Mouse (Mus musculus): Measurements from ENCODE around the gene Aoc2. TPM values are rescaled to one million over a fixed set of nuclear protein-coding genes. Genes with fewer than 3 reads are reported as not detected.
A peak's percentile ranks its signal among the peaks of the same experiment; 100 is the strongest.
"Not testable (repeated sequence)": the region's sequence is repeated elsewhere in the genome, so short reads cannot be mapped to it uniquely, and the experiment has no call there.

The Aoc2 gene
- polyA plus RNA-seq, 1 experiment from 2014 or later, result 2.0 TPM

GRCm38 (mm10) chr11:101312150-101312549 lies 12.7 kb upstream of the Aoc2 start:
- Histone ChIP-seq H3K9me3 (replicated peaks; ENCODE audit: control insufficient read depth, low read length, poor library complexity, severe bottlenecking) (no peaks in the 10 kb centered on the region), H3K27me3 (ENCODE audit: control insufficient read depth, insufficient read depth, low read depth, low read length) (no peaks in the 10 kb centered on the region), H3K9ac (ENCODE audit: low read depth, low read length) (no peak overlapping the region), H3K4me1 (ENCODE audit: control insufficient read depth, insufficient read depth, low read length) (peaks cover 5% of the 10 kb centered on the region), H3K4me2 (ENCODE audit: low read length) (no peak overlapping the region), H3K27ac (ENCODE audit: low read length) (no peak overlapping the region), H3K36me3 (ENCODE audit: control insufficient read depth, insufficient read depth, low read length) (no peaks in the 10 kb centered on the region), H3K4me3 (ENCODE audit: low read depth, low read length) (no peak overlapping the region)
- 68% methylated on average over 3 of the region's 3 CpGs for WGBS
- no peak for ATAC-seq

GRCm38 (mm10) chr11:101314567-101314966 lies 10.3 kb upstream of the Aoc2 start:
- H3K27me3 ChIP-seq (ENCODE audit: control insufficient read depth, insufficient read depth, low read depth, low read length), result no peaks in the 10 kb centered on the region
- H3K9ac ChIP-seq (ENCODE audit: low read depth, low read length), result no peak overlapping the region
- H3K4me2 ChIP-seq (ENCODE audit: low read length), result no peak overlapping the region
- H3K4me1 ChIP-seq (ENCODE audit: control insufficient read depth, insufficient read depth, low read length), result peaks cover 16% of the 10 kb centered on the region
- no peaks in the 10 kb centered on the region for H3K9me3 ChIP-seq (replicated peaks; ENCODE audit: control insufficient read depth, low read length, poor library complexity, severe bottlenecking)
- H3K4me3 ChIP-seq (ENCODE audit: low read depth, low read length), result no peak overlapping the region
- no peak overlapping the region for H3K27ac ChIP-seq (ENCODE audit: low read length)
- no peak for ATAC-seq
- WGBS, result 97% methylated on average over 1 of the region's 1 CpGs
- peaks cover 3% of the 10 kb centered on the region for H3K36me3 ChIP-seq (ENCODE audit: control insufficient read depth, insufficient read depth, low read length)

- 79% methylated on average over 8 of the region's 8 CpGs for WGBS
- no peaks in the 10 kb centered on the region for H3K27me3 ChIP-seq (ENCODE audit: control insufficient read depth, insufficient read depth, low read depth, low read length)
- H3K4me3 ChIP-seq (ENCODE audit: low read depth, low read length), result peak overlapping the region; percentile 83
- peaks cover 16% of the 10 kb centered on the region for H3K4me1 ChIP-seq (ENCODE audit: control insufficient read depth, insufficient read depth, low read length)
- no peaks in the 10 kb centered on the region for H3K9me3 ChIP-seq (replicated peaks; ENCODE audit: control insufficient read depth, low read length, poor library complexity, severe bottlenecking)
- H3K9ac ChIP-seq (ENCODE audit: low read depth, low read length), result peak overlapping the region; percentile 88
- peaks cover 8% of the 10 kb centered on the region for H3K36me3 ChIP-seq (ENCODE audit: control insufficient read depth, insufficient read depth, low read length)
- ATAC-seq, result 0 out of 2 replicates have a peak, but pooled peaks have one; percentile 44
- peak overlapping the region; percentile 88 for H3K27ac ChIP-seq (ENCODE audit: low read length)
- H3K4me2 ChIP-seq (ENCODE audit: low read length), result peak overlapping the region; percentile 76
These were observed 9.7 kb upstream of the Aoc2 start for GRCm38 (mm10) chr11:101315082-101315650.

- H3K9me3 ChIP-seq (replicated peaks; ENCODE audit: control insufficient read depth, low read length, poor library complexity, severe bottlenecking), result no peaks in the 10 kb centered on the region
- no peaks in the 10 kb centered on the region for H3K27me3 ChIP-seq (ENCODE audit: control insufficient read depth, insufficient read depth, low read depth, low read length)
- H3K9ac ChIP-seq (ENCODE audit: low read depth, low read length), result peak within 1 kb of the TSS; percentile 88
- WGBS, result under 1% methylated on average over 61 of the region's 62 CpGs
- peak within 1 kb of the TSS; percentile 88 for H3K27ac ChIP-seq (ENCODE audit: low read length)
- H3K36me3 ChIP-seq (ENCODE audit: control insufficient read depth, insufficient read depth, low read length), result peaks cover 13% of the 10 kb centered on the region
- peak within 1 kb of the TSS; percentile 96 for H3K4me2 ChIP-seq (ENCODE audit: low read length)
- peaks cover 16% of the 10 kb centered on the region for H3K4me1 ChIP-seq (ENCODE audit: control insufficient read depth, insufficient read depth, low read length)
- peak within 1 kb of the TSS; percentile 83 for H3K4me3 ChIP-seq (ENCODE audit: low read depth, low read length)
- peak; percentile 95 for ATAC-seq
These were observed 9.0 kb upstream of the Aoc2 start, which contains the start of gene Psme3 for GRCm38 (mm10) chr11:101315665-101316500. Psme3 (plus strand) TSS chr11:101316213.

GRCm38 (mm10) chr11:101316501-101316917 lies 8.4 kb upstream of the Aoc2 start:
- Histone ChIP-seq H3K9ac (ENCODE audit: low read depth, low read length) (peak overlapping the region; percentile 88), H3K4me3 (ENCODE audit: low read depth, low read length) (peak overlapping the region; percentile 83), H3K9me3 (replicated peaks; ENCODE audit: control insufficient read depth, low read length, poor library complexity, severe bottlenecking) (no peaks in the 10 kb centered on the region), H3K27me3 (ENCODE audit: control insufficient read depth, insufficient read depth, low read depth, low read length) (no peaks in the 10 kb centered on the region), H3K36me3 (ENCODE audit: control insufficient read depth, insufficient read depth, low read length) (peaks cover 13% of the 10 kb centered on the region), H3K4me1 (ENCODE audit: control insufficient read depth, insufficient read depth, low read length) (peaks cover 16% of the 10 kb centered on the region), H3K27ac (ENCODE audit: low read length) (peak overlapping the region; percentile 88), H3K4me2 (ENCODE audit: low read length) (peak overlapping the region; percentile 96)
- under 1% methylated on average over 17 of the region's 17 CpGs for WGBS
- peak; percentile 77 for ATAC-seq

GRCm38 (mm10) chr11:101323609-101324008 lies 1.3 kb upstream of the Aoc2 start:
- ATAC-seq, result no peak
- peaks cover 35% of the 10 kb centered on the region for H3K36me3 ChIP-seq (ENCODE audit: control insufficient read depth, insufficient read depth, low read length)
- H3K4me1 ChIP-seq (ENCODE audit: control insufficient read depth, insufficient read depth, low read length), result no peaks in the 10 kb centered on the region
- no peak overlapping the region for H3K4me2 ChIP-seq (ENCODE audit: low read length)
- H3K9me3 ChIP-seq (replicated peaks; ENCODE audit: control insufficient read depth, low read length, poor library complexity, severe bottlenecking), result no peaks in the 10 kb centered on the region
- WGBS, result 9% methylated on average over 4 of the region's 4 CpGs
- H3K9ac ChIP-seq (ENCODE audit: low read depth, low read length), result no peak overlapping the region
- H3K27ac ChIP-seq (ENCODE audit: low read length), result no peak overlapping the region
- H3K27me3 ChIP-seq (ENCODE audit: control insufficient read depth, insufficient read depth, low read depth, low read length), result no peaks in the 10 kb centered on the region
- no peak overlapping the region for H3K4me3 ChIP-seq (ENCODE audit: low read depth, low read length)

- H3K4me1 ChIP-seq (ENCODE audit: control insufficient read depth, insufficient read depth, low read length); H3K27ac ChIP-seq (ENCODE audit: low read length); H3K4me3 ChIP-seq (ENCODE audit: low read depth, low read length); H3K9ac ChIP-seq (ENCODE audit: low read depth, low read length); H3K9me3 ChIP-seq (replicated peaks; ENCODE audit: control insufficient read depth, low read length, poor library complexity, severe bottlenecking); ATAC-seq; H3K4me2 ChIP-seq (ENCODE audit: low read length); H3K27me3 ChIP-seq (ENCODE audit: control insufficient read depth, insufficient read depth, low read depth, low read length): not testable (repeated sequence)
- WGBS, result 94% methylated on average over 11 of the region's 11 CpGs
- peaks cover 27% of the 10 kb centered on the region for H3K36me3 ChIP-seq (ENCODE audit: control insufficient read depth, insufficient read depth, low read length)
These were observed 338 bp downstream of the Aoc2 start for GRCm38 (mm10) chr11:101325201-101325600.

- 89% methylated on average over 11 of the region's 11 CpGs for WGBS
- Histone ChIP-seq H3K36me3 (ENCODE audit: control insufficient read depth, insufficient read depth, low read length) (peaks cover 22% of the 10 kb centered on the region), H3K9ac (ENCODE audit: low read depth, low read length) (no peak overlapping the region), H3K27ac (ENCODE audit: low read length) (no peak overlapping the region), H3K27me3 (ENCODE audit: control insufficient read depth, insufficient read depth, low read depth, low read length) (no peaks in the 10 kb centered on the region), H3K4me2 (ENCODE audit: low read length) (no peak overlapping the region), H3K4me1 (ENCODE audit: control insufficient read depth, insufficient read depth, low read length) (no peaks in the 10 kb centered on the region), H3K4me3 (ENCODE audit: low read depth, low read length) (no peak overlapping the region), H3K9me3 (replicated peaks; ENCODE audit: control insufficient read depth, low read length, poor library complexity, severe bottlenecking) (no peaks in the 10 kb centered on the region)
- ATAC-seq, result no peak
These were observed 1.3 kb downstream of the Aoc2 start for GRCm38 (mm10) chr11:101326147-101326546.

GRCm38 (mm10) chr11:101327311-101327710 lies 2.4 kb downstream of the Aoc2 start:
- Histone ChIP-seq H3K4me2 (ENCODE audit: low read length) (no peak overlapping the region), H3K36me3 (ENCODE audit: control insufficient read depth, insufficient read depth, low read length) (peaks cover 16% of the 10 kb centered on the region), H3K4me1 (ENCODE audit: control insufficient read depth, insufficient read depth, low read length) (no peaks in the 10 kb centered on the region), H3K9me3 (replicated peaks; ENCODE audit: control insufficient read depth, low read length, poor library complexity, severe bottlenecking) (no peaks in the 10 kb centered on the region), H3K9ac (ENCODE audit: low read depth, low read length) (no peak overlapping the region), H3K27me3 (ENCODE audit: control insufficient read depth, insufficient read depth, low read depth, low read length) (no peaks in the 10 kb centered on the region), H3K27ac (ENCODE audit: low read length) (no peak overlapping the region), H3K4me3 (ENCODE audit: low read depth, low read length) (no peak overlapping the region)
- ATAC-seq, result no peak
- WGBS, result 68% methylated on average over 3 of the region's 3 CpGs
